Mouse (Mus musculus) ES-CJ7 (cell line): Measurements from ENCODE around the gene Rbms1.

Experiments
- DNase-seq: peaks from one replicate; pipeline ENCODE4 v3.0.0; 2011; ENCODE audit warnings: low read depth, low spot score

Rbms1 gene

DNA sequence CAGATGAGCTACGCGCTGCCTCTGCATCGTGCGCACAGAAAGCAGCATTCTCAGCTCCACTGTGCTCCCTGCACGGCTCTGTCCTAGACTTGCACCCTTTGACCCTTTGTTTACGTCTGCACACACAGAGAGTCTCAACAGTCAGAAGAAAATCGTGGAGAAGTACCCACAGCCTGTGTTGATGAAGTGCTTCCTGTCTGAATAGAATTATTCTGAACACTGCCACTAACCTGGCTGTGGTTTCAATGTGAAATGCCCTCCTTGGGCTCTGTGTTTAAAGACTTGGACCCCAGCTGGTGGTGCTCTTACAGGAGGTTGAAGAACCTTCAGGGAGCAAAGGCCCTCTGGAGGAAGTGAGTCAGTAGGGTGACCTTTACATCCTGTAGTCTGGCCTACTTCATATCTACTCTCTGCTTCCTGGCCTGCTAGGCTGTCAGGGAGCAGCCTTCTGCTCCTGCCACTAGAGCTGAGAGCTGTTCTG, 153.5 kb downstream of the Rbms1 start:
- DNase-seq, result peak; percentile 14

GRCm38 (mm10) chr2:60808822-60809221, 154.2 kb downstream of the Rbms1 start:
- DNase-seq, result no peak

- no peak for DNase-seq
Measured at GRCm38 (mm10) chr2:60807341-60808195, 155.4 kb downstream of the Rbms1 start.

DNA sequence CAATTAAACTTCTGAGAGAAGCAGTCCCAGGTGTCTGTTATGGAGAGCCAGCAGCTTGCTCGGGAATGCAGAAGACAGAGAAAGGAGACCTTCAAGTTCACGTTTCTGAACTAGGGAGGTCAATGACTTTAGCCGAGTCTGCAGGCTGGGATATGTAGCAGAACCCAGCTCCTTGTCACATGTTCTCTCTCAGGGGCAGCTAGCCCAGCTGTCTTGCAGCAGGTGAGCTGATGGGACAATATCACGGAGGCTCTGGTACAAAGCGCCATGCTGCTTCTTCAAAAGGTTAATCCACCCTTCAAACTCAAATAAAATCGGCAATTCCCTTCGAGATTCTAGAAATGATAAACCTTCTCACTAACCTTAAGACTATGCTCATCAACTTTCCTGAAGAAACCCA, 158.2 kb downstream of the Rbms1 start:
- no peak for DNase-seq

- no peak for DNase-seq
Measured at GRCm38 (mm10) chr2:60803377-60803776, 159.6 kb downstream of the Rbms1 start.

GRCm38 (mm10) chr2:60802828-60803227, 160.2 kb downstream of the Rbms1 start:
- DNase-seq, result no peak

DNA sequence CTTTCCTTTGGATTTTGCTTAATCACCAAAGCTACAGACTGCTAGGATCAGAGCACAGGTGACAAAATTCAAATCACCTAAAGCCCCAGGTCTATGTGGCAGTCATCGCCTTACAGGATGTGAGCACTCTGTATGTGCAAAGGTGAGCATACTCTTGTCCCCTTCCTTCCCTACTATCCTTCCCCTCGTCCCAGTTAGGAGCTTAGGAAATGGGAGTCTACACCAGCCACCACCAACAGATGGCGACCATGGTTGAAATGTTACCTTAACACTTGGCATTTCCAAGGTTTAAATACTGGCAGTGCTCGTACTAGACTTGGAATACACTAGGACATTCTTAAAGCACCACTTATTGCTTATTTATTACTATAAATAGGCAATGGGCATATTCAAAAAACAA, 160.8 kb downstream of the Rbms1 start:
- DNase-seq, result peak; percentile 62

- DNase-seq, result no peak
Measured at GRCm38 (mm10) chr2:60801571-60802155, 161.3 kb downstream of the Rbms1 start.

DNA sequence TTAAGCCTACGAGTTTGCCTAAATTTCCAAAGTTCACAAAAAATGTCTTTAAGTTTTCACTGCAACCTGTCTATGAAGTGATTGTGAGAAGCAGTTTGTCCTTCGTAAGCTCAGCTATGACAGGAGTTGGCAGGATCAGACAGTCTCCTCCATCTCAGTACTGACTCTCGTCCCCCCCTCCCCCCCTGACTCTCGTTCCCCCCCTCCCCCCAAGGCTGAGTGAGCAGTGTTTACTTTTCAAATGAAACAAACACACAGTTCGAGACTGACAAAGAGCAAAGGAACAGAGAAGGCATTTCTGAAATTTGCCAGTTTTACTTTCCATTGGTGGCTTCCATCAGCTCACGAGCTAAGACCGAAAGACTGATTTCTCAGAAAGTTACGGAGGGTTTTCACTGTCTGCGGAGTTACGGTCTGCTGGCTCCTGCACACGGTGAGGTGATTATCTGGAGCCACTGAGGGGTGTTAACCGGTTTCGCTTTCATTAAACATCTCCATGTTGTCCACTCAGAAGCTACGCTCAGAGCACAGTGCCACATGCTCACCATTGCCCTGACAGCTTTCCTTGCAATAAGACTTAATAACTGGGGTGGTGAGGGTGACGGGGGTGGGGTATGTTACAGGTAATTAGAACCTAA, 162.0 kb downstream of the Rbms1 start:
- DNase-seq, result no peak

DNA sequence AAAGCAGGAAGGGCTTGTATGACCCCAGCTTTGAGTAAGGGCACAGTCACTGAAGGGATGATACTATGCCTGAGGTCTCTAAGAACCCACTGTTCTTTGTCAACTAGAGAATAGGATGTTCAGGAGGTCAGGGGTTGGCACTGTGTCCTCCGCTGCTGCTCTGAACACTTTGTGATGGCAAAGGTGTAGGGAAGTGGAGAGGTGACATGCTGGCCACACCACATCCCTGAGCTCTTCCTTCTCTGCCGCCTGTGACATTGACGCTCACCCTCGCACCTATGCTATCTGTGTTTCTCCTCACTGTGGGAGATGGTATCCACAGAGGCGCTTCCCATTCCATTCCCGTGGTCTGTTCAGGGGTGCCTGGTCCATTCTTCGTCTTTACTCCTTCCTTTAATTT, 163.2 kb downstream of the Rbms1 start:
- DNase-seq, result no peak

- DNase-seq, result no peak
Measured at GRCm38 (mm10) chr2:60798767-60799529, 164.0 kb downstream of the Rbms1 start.

- no peak for DNase-seq
Measured at GRCm38 (mm10) chr2:60796969-60797669, 165.9 kb downstream of the Rbms1 start.

DNA sequence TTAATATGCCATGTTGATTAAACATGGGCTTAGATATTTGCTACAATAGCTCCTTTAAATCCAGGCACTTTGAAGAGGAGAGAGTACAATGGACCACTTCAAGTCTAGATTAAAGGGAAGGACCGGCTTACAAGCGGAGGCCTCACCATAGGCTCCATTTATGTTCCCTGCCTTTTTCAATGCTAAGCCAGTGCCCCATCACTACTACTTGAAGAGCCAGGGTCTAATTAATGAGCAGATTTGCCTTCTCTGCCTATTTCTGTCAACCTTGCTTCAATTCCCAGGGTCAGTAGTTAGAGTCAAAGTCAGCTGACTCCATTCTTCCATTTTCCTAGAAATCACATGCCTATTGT, 166.4 kb downstream of the Rbms1 start:
- DNase-seq, result no peak

DNA sequence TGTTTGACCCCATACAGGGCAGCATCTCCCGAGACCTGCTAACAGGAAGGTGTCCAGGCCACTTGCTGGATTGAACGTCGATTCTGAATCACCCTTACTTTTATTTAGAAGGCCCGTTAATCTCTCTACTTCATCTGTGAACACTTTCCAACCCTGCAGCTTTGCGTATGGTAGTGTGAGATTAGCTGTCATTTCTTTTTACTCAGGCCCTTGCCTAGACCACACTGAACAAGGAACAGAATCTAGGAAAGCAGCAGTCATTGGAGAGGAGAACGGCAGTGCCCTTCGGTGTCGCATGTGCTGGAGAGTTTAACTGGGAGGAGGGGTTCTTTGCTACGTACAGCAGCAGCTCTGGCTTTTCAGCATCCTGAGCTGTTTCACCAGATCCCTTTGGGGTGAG, 167.1 kb downstream of the Rbms1 start:
- DNase-seq, result no peak

- no peak for DNase-seq
Measured at GRCm38 (mm10) chr2:60792506-60792905, 170.5 kb downstream of the Rbms1 start.

- no peak for DNase-seq
Measured at GRCm38 (mm10) chr2:60789126-60789525, 173.9 kb downstream of the Rbms1 start.

DNA sequence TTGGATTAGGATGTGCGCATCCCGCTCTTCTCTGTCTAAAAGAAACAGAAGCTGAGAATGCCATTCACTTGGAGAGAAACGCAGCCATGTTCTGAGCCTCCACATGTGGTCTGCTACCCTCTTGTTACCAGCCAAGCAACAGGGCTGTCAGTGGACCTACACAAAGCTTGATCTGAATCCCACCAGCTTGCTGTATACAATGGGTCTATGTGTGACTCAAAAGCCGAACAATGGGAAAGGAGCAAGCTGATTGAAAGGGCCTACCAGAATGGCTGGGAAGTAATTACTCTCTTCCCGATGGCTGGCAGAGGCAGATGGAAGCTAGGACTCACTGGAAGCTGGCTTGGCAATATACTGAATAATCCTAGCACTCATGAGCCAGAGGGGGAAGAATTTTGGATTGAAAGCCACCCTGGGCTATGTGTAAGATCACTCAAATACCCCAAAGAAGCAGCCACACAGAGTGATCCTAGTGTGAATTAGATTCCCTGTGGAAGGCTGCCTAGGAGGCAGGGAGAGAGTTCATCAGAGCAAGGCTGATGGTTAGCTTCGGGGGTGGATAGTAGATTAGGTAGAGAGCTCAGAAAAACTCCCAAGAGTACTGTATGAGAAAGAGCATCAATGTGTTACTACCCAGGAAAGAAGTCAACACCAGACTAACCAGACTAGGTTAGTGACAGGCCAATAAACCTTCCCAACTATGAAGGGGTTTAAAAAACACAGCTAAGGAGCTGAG, 174.7 kb downstream of the Rbms1 start:
- DNase-seq, result no peak

DNA sequence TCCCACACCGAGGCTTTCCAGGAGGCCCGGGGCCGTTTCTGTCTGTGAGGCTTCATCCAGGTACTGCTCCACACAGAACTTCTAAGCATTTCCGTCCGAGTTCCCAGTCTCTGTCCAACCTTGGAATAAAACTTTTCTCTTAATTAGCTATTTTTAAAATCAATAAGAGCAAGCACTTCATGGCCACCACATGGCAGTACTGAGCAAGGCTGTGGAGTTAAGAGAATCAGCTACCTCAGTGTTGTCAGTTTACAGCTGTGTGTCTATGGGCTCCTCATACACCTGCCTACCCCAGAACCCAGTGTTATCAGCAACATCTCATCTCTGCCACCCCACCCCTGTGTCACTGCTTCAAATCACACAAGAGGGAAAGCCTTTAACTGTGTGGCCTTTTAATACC, 175.9 kb downstream of the Rbms1 start:
- DNase-seq, result no peak

DNA sequence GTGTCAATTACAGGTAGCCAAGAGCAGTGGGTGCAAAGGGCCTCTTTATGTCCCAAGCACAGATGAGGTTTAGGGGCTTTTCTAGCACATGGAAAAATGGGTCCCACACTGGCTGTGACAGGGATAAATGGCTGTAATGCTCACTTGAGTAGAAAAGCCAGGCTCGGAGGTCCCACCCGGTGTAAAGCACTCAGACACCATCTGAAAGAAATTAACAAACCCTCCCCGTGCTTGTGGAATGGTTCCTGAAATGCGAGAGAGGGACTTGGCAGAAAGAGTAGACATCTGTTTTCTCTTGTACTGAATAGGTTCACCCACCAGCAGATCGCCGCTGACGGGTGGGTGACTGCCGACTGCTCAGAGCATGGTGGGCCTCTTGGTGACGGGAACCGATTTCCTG, 176.7 kb downstream of the Rbms1 start:
- DNase-seq, result no peak

GRCm38 (mm10) chr2:60774501-60774900, 188.5 kb downstream of the Rbms1 start:
- DNase-seq, result peak; percentile 30

- no peak for DNase-seq
Measured at GRCm38 (mm10) chr2:60773592-60773991, 189.4 kb downstream of the Rbms1 start.
